Mouse (Mus musculus) cerebellum, postnatal 25 days (tissue): Measurements from ENCODE around the gene Hoxb3.

Experiments
- DNase-seq, 2 experiments: peaks; one replicate each; pipeline ENCODE4 v3.0.0; 2021; ENCODE audit warnings: mixed read lengths in 2 of 2

The Hoxb3 gene

GRCm38 (mm10) chr11:96303151-96304099 is 19.7 kb upstream of the Hoxb3 start, which contains the start of gene Hoxb5:
Gene Hoxb5 (plus strand): TSS chr11:96303336.
- peak in 1 of 2 experiments; percentile 20 for DNase-seq

GRCm38 (mm10) chr11:96304381-96305195 is 18.5 kb upstream of the Hoxb3 start:
- no peak for DNase-seq

GRCm38 (mm10) chr11:96305505-96306182 is 17.5 kb upstream of the Hoxb3 start:
- no peak for DNase-seq

GRCm38 (mm10) chr11:96306183-96306907 is 16.8 kb upstream of the Hoxb3 start:
- no peak for DNase-seq

GRCm38 (mm10) chr11:96306908-96307269 is 16.2 kb upstream of the Hoxb3 start:
- DNase-seq, result no peak

GRCm38 (mm10) chr11:96308763-96309162 is 14.4 kb upstream of the Hoxb3 start:
- DNase-seq, result no peak

GRCm38 (mm10) chr11:96309288-96309687 is 13.8 kb upstream of the Hoxb3 start:
- DNase-seq, result no peak

- DNase-seq, result no peak
These were observed 12.8 kb upstream of the Hoxb3 start for GRCm38 (mm10) chr11:96310183-96310938.

- no peak for DNase-seq
These were observed 12.0 kb upstream of the Hoxb3 start for GRCm38 (mm10) chr11:96311097-96311496.

GRCm38 (mm10) chr11:96311520-96312417 is 11.4 kb upstream of the Hoxb3 start:
- no peak for DNase-seq

GRCm38 (mm10) chr11:96313134-96313533 is 10.0 kb upstream of the Hoxb3 start:
- no peak for DNase-seq

- no peak for DNase-seq
These were observed 9.2 kb upstream of the Hoxb3 start for GRCm38 (mm10) chr11:96313806-96314428.

- no peak for DNase-seq
These were observed 8.3 kb upstream of the Hoxb3 start for GRCm38 (mm10) chr11:96314671-96315343.

GRCm38 (mm10) chr11:96315344-96315681 is 7.8 kb upstream of the Hoxb3 start:
- DNase-seq, result no peak

GRCm38 (mm10) chr11:96316696-96317607 is 6.2 kb upstream of the Hoxb3 start:
- no peak for DNase-seq

- no peak for DNase-seq
These were observed 5.3 kb upstream of the Hoxb3 start, which contains the start of gene Hoxb4 for GRCm38 (mm10) chr11:96317608-96318367. Gene Hoxb4 (plus strand): TSS chr11:96318267.

GRCm38 (mm10) chr11:96318368-96319070 is 4.6 kb upstream of the Hoxb3 start:
- no peak for DNase-seq
